Mouse (Mus musculus): ENCODE results near the gene Vapa. TPM values are rescaled to one million over a fixed set of nuclear protein-coding genes. Genes with fewer than 3 reads are reported as not detected.

Vapa gene
- 100 to 1,000 TPM; 189 to 224 TPM for polyA plus RNA-seq (2017; shearing (Covaris generic))

GRCm38 (mm10) chr17:65613463-65614412 lies at the start of gene Vapa:
Vapa (minus strand) TSS chr17:65613555.

GRCm38 (mm10) chr17:65641734-65642218 lies 28.4 kb upstream of the Vapa start, which contains the start of gene Txndc2:
Txndc2 (minus strand) TSS chr17:65642168.

GRCm38 (mm10) chr17:65540441-65541272 lies 72.7 kb downstream of the Vapa start, which contains the start of gene Tmem232:
Tmem232 (minus strand) TSS chr17:65540782.

Other genes starting within 250 kb of the Vapa start
- gene Tmem232, start 72.8 kb downstream of the Vapa start, polyA plus RNA-seq (2017; shearing (Covaris generic)) = under 1 TPM; 0.23 to 0.36 TPM
- not detected for gene Txndc2, start 28.6 kb upstream of the Vapa start, polyA plus RNA-seq (2017; shearing (Covaris generic))
- gene Rab31, start 159.2 kb upstream of the Vapa start, polyA plus RNA-seq (2017; shearing (Covaris generic)) = 1 to 10 TPM; 2.8 to 4.7 TPM
- 10 to 100 TPM; 57.7 to 62.6 TPM for gene Ppp4r1, start 169.0 kb upstream of the Vapa start, polyA plus RNA-seq (2017; shearing (Covaris generic))